Mouse (Mus musculus): Measurements from ENCODE around the gene Insig1. TPM values are rescaled to one million over a fixed set of nuclear protein-coding genes. Genes with fewer than 3 reads are reported as not detected.

The Insig1 gene
- polyA plus RNA-seq, 1 experiment from 2014 or later = 38.7 TPM

DNA sequence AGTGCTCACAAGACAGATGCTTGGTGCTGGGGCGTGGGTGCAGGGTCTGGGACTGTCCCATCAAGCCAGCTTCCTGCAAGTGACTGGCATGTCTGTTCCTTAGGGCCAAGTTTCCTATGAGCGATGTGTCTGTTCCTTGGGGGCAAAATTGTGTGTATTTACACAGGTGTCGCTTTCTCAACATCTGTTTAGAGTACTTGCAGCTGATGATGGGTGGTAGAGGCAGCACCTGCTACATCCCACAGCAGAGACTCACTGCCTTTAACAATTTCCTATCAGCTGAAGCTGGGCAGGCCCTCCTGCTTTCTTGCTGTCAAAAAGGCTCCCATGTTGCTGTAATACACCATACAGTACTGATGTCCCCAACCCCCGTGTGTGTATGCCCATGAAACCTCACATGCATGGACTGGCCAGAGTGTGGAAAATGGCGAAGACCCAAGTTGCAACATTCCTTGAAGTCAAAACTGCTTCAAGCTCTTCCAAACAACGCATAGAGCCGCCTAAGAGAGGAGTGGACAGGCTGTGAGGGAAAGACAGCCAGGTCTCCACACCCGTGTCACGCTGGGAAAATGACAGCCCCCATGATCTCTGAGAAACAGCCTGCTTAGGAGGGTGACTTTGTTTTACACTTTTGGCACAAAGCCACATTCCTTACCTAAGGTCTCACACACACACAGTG is 875 bp upstream of the Insig1 start:
- Histone ChIP-seq H3K4me1 (peaks cover 42% of the 10 kb centered on the region), H3K4me3 (peak overlapping the region; percentile 82), H3K36me3 (peaks cover 25% of the 10 kb centered on the region), H3K9me3 (no peaks in the 10 kb centered on the region), H3K27ac (peak overlapping the region; percentile 93), H3K27me3 (ENCODE audit: insufficient read depth, poor library complexity, severe bottlenecking) (no peaks in the 10 kb centered on the region)
- no peak for DNase-seq (ENCODE audit: low spot score)
- WGBS = 36% methylated on average over 9 of the region's 9 CpGs

DNA sequence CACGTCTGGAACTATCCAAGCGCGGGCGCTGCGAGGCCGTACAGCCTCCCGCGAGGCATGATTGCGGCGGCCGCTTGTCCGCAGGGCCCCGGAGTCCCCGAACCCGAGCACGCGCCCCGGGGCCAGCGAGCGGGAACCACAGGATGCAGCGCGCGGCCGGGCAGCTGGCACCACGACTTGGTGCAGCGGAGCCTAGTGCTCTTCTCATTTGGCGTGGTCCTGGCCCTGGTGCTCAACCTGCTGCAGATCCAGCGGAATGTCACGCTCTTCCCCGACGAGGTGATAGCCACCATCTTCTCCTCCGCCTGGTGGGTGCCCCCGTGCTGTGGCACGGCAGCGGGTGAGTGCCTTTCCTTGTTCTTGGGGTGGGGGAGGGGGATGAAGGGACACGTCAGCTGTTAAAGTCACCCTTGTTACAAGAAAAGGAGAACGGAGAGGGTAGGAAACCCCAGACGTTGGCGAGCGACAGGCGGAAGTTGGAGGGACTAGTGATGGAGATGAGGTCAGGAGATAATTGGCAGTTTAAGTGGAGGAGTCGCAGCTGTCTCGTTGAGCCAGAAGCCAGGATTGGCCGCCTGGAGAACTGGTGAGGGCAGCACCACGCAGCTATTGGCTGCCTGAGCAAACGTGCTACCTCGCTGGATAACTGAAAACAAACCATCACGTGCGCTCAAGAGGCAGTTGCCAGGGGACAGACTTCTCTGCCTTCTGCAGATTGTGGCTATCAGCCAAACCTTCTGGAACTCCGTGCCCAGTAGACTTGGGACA is 477 bp downstream of the Insig1 start:
- peak overlapping the region; percentile 82 for H3K4me3 ChIP-seq
- under 1% methylated on average over 50 of the region's 50 CpGs for WGBS
- no peaks in the 10 kb centered on the region for H3K27me3 ChIP-seq (ENCODE audit: insufficient read depth, poor library complexity, severe bottlenecking)

DNA sequence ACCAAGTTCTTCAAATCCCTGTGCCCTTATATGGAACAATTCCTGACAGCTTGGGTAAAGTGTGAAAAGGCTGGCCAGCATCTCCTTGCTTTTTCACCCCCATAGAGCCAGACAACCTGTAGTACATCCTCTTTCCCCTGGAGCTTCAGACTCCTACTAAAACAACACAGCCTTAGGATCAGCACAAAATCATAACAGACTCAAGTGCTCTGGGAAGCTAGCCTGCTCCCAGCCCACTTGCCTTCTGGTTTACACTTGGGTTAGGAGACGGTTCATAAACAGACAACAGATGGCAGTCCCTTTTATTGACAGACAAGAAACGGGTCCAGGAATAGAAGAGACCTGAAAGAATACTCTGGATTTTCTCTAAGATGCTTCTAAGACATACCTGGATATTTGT is 8.3 kb downstream of the Insig1 start:
- no peak for DNase-seq (ENCODE audit: low spot score)
- Histone ChIP-seq H3K36me3 (peaks cover 36% of the 10 kb centered on the region), H3K4me3 (no peak overlapping the region), H3K9me3 (no peaks in the 10 kb centered on the region), H3K27ac (no peak overlapping the region), H3K4me1 (no peaks in the 10 kb centered on the region), H3K27me3 (ENCODE audit: insufficient read depth, poor library complexity, severe bottlenecking) (no peaks in the 10 kb centered on the region)
- 79% methylated on average over 2 of the region's 2 CpGs for WGBS

More for the DNA sequence above, 477 bp downstream of the Insig1 start:
- Histone ChIP-seq H3K36me3 (peaks cover 38% of the 10 kb centered on the region), H3K27ac (peak overlapping the region; percentile 93), H3K4me1 (peaks cover 29% of the 10 kb centered on the region), H3K9me3 (no peaks in the 10 kb centered on the region)
- peak; percentile 90 for DNase-seq (ENCODE audit: low spot score)

DNA sequence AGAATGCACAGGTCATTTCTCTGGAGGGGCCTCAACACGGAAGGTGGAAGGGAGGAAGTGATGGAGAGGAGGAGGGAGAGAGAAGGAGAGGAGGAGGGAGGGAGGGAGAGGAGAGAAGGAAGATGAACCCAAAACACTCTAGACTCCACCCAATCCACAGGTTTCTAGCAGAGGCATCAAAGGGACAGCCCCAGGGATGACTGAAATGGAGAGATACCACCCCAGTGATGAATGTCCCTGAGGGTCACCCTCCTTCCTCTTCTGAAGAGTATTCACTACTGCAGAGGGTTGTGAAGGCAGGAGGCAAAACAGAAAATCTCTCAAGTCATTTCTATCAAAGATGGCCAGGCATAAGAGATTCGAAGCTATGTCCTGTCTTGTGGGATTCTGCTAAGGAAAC is 10.0 kb downstream of the Insig1 start:
- Histone ChIP-seq H3K4me1 (no peaks in the 10 kb centered on the region), H3K9me3 (no peaks in the 10 kb centered on the region), H3K27ac (no peak overlapping the region), H3K27me3 (ENCODE audit: insufficient read depth, poor library complexity, severe bottlenecking) (no peaks in the 10 kb centered on the region), H3K36me3 (peaks cover 19% of the 10 kb centered on the region), H3K4me3 (no peak overlapping the region)
- peak; percentile 56 for DNase-seq (ENCODE audit: low spot score)
- 66% methylated on average over 2 of the region's 2 CpGs for WGBS

GRCm38 (mm10) chr5:28081822-28082221 is 10.7 kb downstream of the Insig1 start:
- no peak for DNase-seq (ENCODE audit: low spot score)
- Histone ChIP-seq H3K27me3 (ENCODE audit: insufficient read depth, poor library complexity, severe bottlenecking) (no peaks in the 10 kb centered on the region), H3K27ac (no peak overlapping the region), H3K9me3 (no peaks in the 10 kb centered on the region), H3K4me3 (no peak overlapping the region), H3K4me1 (no peaks in the 10 kb centered on the region), H3K36me3 (peaks cover 12% of the 10 kb centered on the region)
- WGBS = 89% methylated on average over 2 of the region's 2 CpGs

DNA sequence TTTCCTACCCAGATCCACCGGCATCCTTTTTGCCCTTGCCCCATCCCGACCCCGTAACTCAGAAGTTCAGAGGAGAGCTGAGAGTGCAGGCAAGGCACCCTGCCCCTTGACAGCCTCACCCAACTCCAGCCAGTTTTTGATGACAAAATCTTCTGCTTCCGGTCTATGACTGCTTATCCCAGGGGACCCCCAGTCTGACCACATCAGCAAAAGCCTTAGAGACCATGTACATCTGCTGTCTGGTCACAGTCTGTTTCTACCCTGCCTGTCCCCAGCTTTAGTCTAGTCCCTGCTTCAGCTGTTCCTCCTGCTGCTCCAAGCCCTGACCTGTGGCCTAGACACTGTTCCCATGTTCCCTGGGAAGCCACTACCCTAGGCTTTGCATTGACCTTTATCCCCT is 11.1 kb downstream of the Insig1 start:
- Histone ChIP-seq H3K4me1 (no peaks in the 10 kb centered on the region), H3K9me3 (no peaks in the 10 kb centered on the region), H3K36me3 (peaks cover 8% of the 10 kb centered on the region), H3K27ac (no peak overlapping the region), H3K27me3 (ENCODE audit: insufficient read depth, poor library complexity, severe bottlenecking) (no peaks in the 10 kb centered on the region), H3K4me3 (no peak overlapping the region)
- WGBS = 77% methylated on average over 4 of the region's 4 CpGs
- DNase-seq (ENCODE audit: low spot score) = peak; percentile 62

- H3K4me1 ChIP-seq = no peaks in the 10 kb centered on the region
- peaks cover 6% of the 10 kb centered on the region; the same call in 1 of the 2 replicates for H3K36me3 ChIP-seq
- no peak overlapping the region for H3K4me3 ChIP-seq
- no peaks in the 10 kb centered on the region for H3K27me3 ChIP-seq (ENCODE audit: insufficient read depth, poor library complexity, severe bottlenecking)
- DNase-seq (ENCODE audit: low spot score) = no peak
- H3K27ac ChIP-seq = no peak overlapping the region
- 76% methylated on average over 3 of the region's 3 CpGs for WGBS
- H3K9me3 ChIP-seq = no peaks in the 10 kb centered on the region
Measured at GRCm38 (mm10) chr5:28082796-28083195, 11.6 kb downstream of the Insig1 start.

- no peaks in the 10 kb centered on the region for H3K9me3 ChIP-seq
- H3K4me1 ChIP-seq = no peaks in the 10 kb centered on the region
- 78% methylated on average over 2 of the region's 2 CpGs for WGBS
- no peak overlapping the region for H3K27ac ChIP-seq
- H3K4me3 ChIP-seq = no peak overlapping the region
- peak; percentile 25 for DNase-seq (ENCODE audit: low spot score)
- H3K36me3 ChIP-seq = no peaks in the 10 kb centered on the region
- no peaks in the 10 kb centered on the region; the same call in 1 of the 2 replicates for H3K27me3 ChIP-seq (ENCODE audit: insufficient read depth, poor library complexity, severe bottlenecking)
Measured at GRCm38 (mm10) chr5:28084743-28085142, 13.6 kb downstream of the Insig1 start.

- 60% methylated on average over 1 of the region's 1 CpGs for WGBS
- Histone ChIP-seq H3K27ac (no peak overlapping the region), H3K4me3 (no peak overlapping the region), H3K9me3 (no peaks in the 10 kb centered on the region), H3K36me3 (no peaks in the 10 kb centered on the region), H3K4me1 (no peaks in the 10 kb centered on the region), H3K27me3 (ENCODE audit: insufficient read depth, poor library complexity, severe bottlenecking) (peaks cover 6% of the 10 kb centered on the region; the same call in 1 of the 2 replicates)
- no peak for DNase-seq (ENCODE audit: low spot score)
Measured at GRCm38 (mm10) chr5:28090547-28090946, 19.4 kb downstream of the Insig1 start.

- WGBS = 80% methylated on average over 3 of the region's 3 CpGs
Measured at GRCm38 (mm10) chr5:28092327-28092726, 21.2 kb downstream of the Insig1 start.

GRCm38 (mm10) chr5:28093874-28094273 is 22.7 kb downstream of the Insig1 start:
- Histone ChIP-seq H3K36me3 (no peaks in the 10 kb centered on the region), H3K27me3 (ENCODE audit: insufficient read depth, poor library complexity, severe bottlenecking) (peaks cover 10% of the 10 kb centered on the region; the same call in 1 of the 2 replicates), H3K4me1 (no peaks in the 10 kb centered on the region), H3K4me3 (no peak overlapping the region), H3K27ac (no peak overlapping the region), H3K9me3 (no peaks in the 10 kb centered on the region)
- peak; percentile 83 for DNase-seq (ENCODE audit: low spot score)
- 21% methylated on average over 4 of the region's 4 CpGs for WGBS

More at GRCm38 (mm10) chr5:28092327-28092726, 21.2 kb downstream of the Insig1 start:
- H3K4me1 ChIP-seq = no peaks in the 10 kb centered on the region
- H3K27ac ChIP-seq = no peak overlapping the region
- no peak for DNase-seq (ENCODE audit: low spot score)
- no peaks in the 10 kb centered on the region for H3K36me3 ChIP-seq
- no peaks in the 10 kb centered on the region for H3K9me3 ChIP-seq
- H3K27me3 ChIP-seq (ENCODE audit: insufficient read depth, poor library complexity, severe bottlenecking) = peaks cover 10% of the 10 kb centered on the region; the same call in 1 of the 2 replicates
- H3K4me3 ChIP-seq = no peak overlapping the region

DNA sequence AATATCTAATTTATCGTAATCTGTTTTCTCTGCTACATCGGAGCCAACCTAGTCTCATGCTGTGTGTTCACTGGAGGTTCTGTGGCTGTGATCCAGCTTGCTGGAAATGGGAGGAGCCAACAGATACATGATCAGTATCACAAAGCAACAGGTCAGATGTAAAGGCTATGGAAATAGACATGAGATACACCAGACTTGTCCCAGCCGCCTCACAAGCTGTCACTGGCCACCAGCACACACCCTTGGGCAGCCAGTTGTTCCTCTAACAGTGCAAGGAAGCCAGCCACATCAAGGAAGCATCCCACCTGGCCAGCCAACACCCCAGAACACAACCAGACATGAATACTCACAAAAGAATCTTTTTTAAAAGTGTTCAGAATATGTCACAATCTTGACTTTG is 23.2 kb downstream of the Insig1 start:
- WGBS = 66% methylated on average over 3 of the region's 3 CpGs
- no peaks in the 10 kb centered on the region for H3K4me1 ChIP-seq
- no peak overlapping the region for H3K4me3 ChIP-seq
- H3K27ac ChIP-seq = no peak overlapping the region
- peak; percentile 39 for DNase-seq (ENCODE audit: low spot score)
- no peaks in the 10 kb centered on the region for H3K9me3 ChIP-seq
- peaks cover 10% of the 10 kb centered on the region; the same call in 1 of the 2 replicates for H3K27me3 ChIP-seq (ENCODE audit: insufficient read depth, poor library complexity, severe bottlenecking)
- no peaks in the 10 kb centered on the region for H3K36me3 ChIP-seq

DNA sequence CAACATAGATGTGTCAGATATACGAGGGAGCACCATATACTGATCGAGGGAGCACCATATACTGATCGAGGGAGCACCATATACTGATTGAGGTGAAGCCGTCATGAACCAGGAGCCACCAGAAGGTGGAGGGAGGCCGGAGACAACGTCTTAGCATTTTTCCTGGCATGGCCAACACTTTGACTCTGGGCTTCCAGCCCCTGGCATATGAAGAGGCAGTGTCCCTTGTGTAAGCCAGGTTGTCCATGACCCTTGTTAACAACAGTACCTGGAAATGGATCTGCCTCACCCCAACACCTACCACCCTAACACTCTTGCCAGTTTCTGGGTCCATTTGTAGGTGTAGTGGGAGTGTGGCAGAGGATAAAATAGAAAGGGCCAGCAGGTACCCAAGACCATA is 23.7 kb downstream of the Insig1 start:
- WGBS = 73% methylated on average over 6 of the region's 6 CpGs

More for the DNA sequence above, 23.7 kb downstream of the Insig1 start:
- no peak overlapping the region for H3K4me3 ChIP-seq
- no peaks in the 10 kb centered on the region for H3K4me1 ChIP-seq
- peak; percentile 62 for DNase-seq (ENCODE audit: low spot score)
- no peak overlapping the region for H3K27ac ChIP-seq
- 0 out of 2 replicates have a peak, but pooled peaks cover 10% of the 10 kb centered on the region for H3K27me3 ChIP-seq (ENCODE audit: insufficient read depth, poor library complexity, severe bottlenecking)
- no peaks in the 10 kb centered on the region for H3K36me3 ChIP-seq
- H3K9me3 ChIP-seq = no peaks in the 10 kb centered on the region

All from heart, embryonic 10.5 days (tissue).